Mouse (Mus musculus) stomach, embryonic 14.5 days (tissue): ENCODE measurements around the gene Ttpal. TPM values are rescaled to one million over a fixed set of nuclear protein-coding genes. Genes with fewer than 3 reads are reported as not detected.
A peak's percentile ranks its signal among the peaks of the same experiment; 100 is the strongest.

Experiments used
- ATAC-seq: fragments of 200-750 bp; cut with Nextera tagmentation; 2 replicates; pipeline ENCODE4 v1.8.0; 2017; ENCODE audit warnings: low read depth, moderate TSS enrichment; ENCODE audit not compliant: insufficient number of reproducible peaks, insufficient read depth, low FRiP score
- H3K27ac ChIP-seq: fragments of 300-500 bp; sonication (generic); 2 replicates; pipeline ENCODE4 v1.5.1; 2014; ENCODE audit warnings: mild to moderate bottlenecking, low read length, moderate library complexity, mixed read lengths
- H3K27me3 ChIP-seq: fragments of 300-500 bp; sonication (generic); 2 replicates; pipeline ENCODE4 v1.6.1; 2014; ENCODE audit warnings: low read length, control low read depth, mixed read lengths; ENCODE audit not compliant: control insufficient read depth, insufficient read depth
- H3K36me3 ChIP-seq: fragments of 300-500 bp; sonication (generic); 2 replicates; pipeline ENCODE4 v1.6.1; 2014; ENCODE audit warnings: mild to moderate bottlenecking, control low read depth, low read length, moderate library complexity, mixed read lengths; ENCODE audit not compliant: control insufficient read depth, insufficient read depth
- H3K4me1 ChIP-seq: fragments of 300-500 bp; sonication (generic); 2 replicates; pipeline ENCODE4 v1.6.1; 2014; ENCODE audit warnings: low read length, control low read depth, mixed read lengths; ENCODE audit not compliant: control insufficient read depth, insufficient read depth
- H3K4me2 ChIP-seq: fragments of 300-500 bp; sonication (generic); replicated peaks from 2 replicates; pipeline ENCODE4 v1.6.1; 2014; ENCODE audit warnings: low read depth, low read length, control low read depth
- H3K4me3 ChIP-seq: fragments of 300-500 bp; sonication (generic); 2 replicates; pipeline ENCODE4 v1.5.1; 2014; ENCODE audit warnings: low read depth, low read length, control low read depth
- H3K9ac ChIP-seq: fragments of 300-500 bp; sonication (generic); replicated peaks from 2 replicates; pipeline ENCODE4 v1.6.1; 2014; ENCODE audit warnings: low read depth, mild to moderate bottlenecking, control low read depth, low read length, moderate library complexity, mixed read lengths
- H3K9me3 ChIP-seq: fragments of 300-500 bp; sonication (generic); 2 replicates; pipeline ENCODE4 v1.6.1; 2016; ENCODE audit warnings: low read depth, low read length, control low read depth; ENCODE audit not compliant: control insufficient read depth
- WGBS: fragments of 180-500 bp; shearing (Covaris S2); extraction: QIAGEN DNeasy Blood & Tissue Kit; methylation state at CpG from one replicate; pipeline ENCODE4 v1.1.7; 2014; 5-methylcytosine and 5-hydroxymethylcytosine counted together
- polyA plus RNA-seq: library from polyadenylated mRNA; unstranded; fragments of >200 nt; fragmentation: Nextera tagmentation; extraction: Ambion mirVana; gene quantifications from 2 replicates; pipeline ENCODE4 v1.2.1, GENCODE M21; 2014

The Ttpal gene
- polyA plus RNA-seq, 1 experiment from 2014 or later = 39.6 TPM

GRCm38 (mm10) chr2:163561258-163561948, 40.7 kb upstream of the Ttpal start:
- Histone ChIP-seq H3K4me1 (no peaks in the 10 kb centered on the region), H3K4me2 (no peak overlapping the region), H3K9ac (no peak overlapping the region), H3K27ac (no peak overlapping the region), H3K4me3 (no peak overlapping the region), H3K36me3 (no peaks in the 10 kb centered on the region), H3K27me3 (no peaks in the 10 kb centered on the region), H3K9me3 (no peaks in the 10 kb centered on the region)
- no peak for ATAC-seq
- 67% methylated on average over 13 of the region's 13 CpGs for whole genome bisulfite sequencing

DNA sequence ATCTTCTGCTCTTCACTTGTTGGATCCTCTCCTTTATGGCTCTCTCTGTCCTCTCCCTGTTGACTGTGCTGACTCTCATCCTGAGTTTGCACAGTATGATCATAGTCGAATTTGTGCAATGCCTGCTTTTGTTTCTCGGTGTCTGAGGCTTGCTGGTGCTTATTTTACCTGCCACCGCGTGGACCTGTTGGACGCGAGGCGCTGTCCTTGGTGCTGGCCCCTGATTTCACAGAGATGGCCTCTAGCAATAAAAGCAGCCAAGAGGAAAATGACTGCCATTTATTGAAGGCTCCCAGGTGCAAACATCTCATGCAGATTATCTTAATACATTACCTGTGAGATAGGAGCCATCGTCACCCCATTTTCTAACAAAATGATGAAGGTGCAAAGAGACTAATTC, 37.5 kb upstream of the Ttpal start:
- no peak overlapping the region for H3K27ac ChIP-seq
- no peaks in the 10 kb centered on the region for H3K36me3 ChIP-seq
- no peak overlapping the region for H3K4me3 ChIP-seq
- WGBS = 21% methylated on average over 8 of the region's 8 CpGs
- H3K9me3 ChIP-seq = no peaks in the 10 kb centered on the region
- no peak overlapping the region for H3K9ac ChIP-seq
- ATAC-seq = no peak
- H3K4me2 ChIP-seq = no peak overlapping the region
- H3K27me3 ChIP-seq = no peaks in the 10 kb centered on the region
- H3K4me1 ChIP-seq = no peaks in the 10 kb centered on the region

GRCm38 (mm10) chr2:163574321-163574720, 27.8 kb upstream of the Ttpal start:
- H3K27me3 ChIP-seq = no peaks in the 10 kb centered on the region
- no peaks in the 10 kb centered on the region for H3K4me1 ChIP-seq
- H3K36me3 ChIP-seq = no peaks in the 10 kb centered on the region
- H3K27ac ChIP-seq = no peak overlapping the region
- no peak for ATAC-seq
- WGBS = 73% methylated on average over 3 of the region's 3 CpGs
- H3K9ac ChIP-seq = no peak overlapping the region
- H3K4me2 ChIP-seq = no peak overlapping the region
- H3K4me3 ChIP-seq = no peak overlapping the region
- no peaks in the 10 kb centered on the region for H3K9me3 ChIP-seq

GRCm38 (mm10) chr2:163575248-163575647, 26.9 kb upstream of the Ttpal start:
- Histone ChIP-seq H3K27ac (no peak overlapping the region), H3K4me2 (0 out of 2 replicates have a peak overlapping the region, but pooled peaks have one; percentile 14), H3K27me3 (no peaks in the 10 kb centered on the region), H3K4me1 (no peaks in the 10 kb centered on the region), H3K9me3 (no peaks in the 10 kb centered on the region), H3K9ac (no peak overlapping the region), H3K4me3 (no peak overlapping the region), H3K36me3 (no peaks in the 10 kb centered on the region)
- 52% methylated on average over 11 of the region's 11 CpGs for WGBS
- no peak for ATAC-seq

GRCm38 (mm10) chr2:163577986-163578385, 24.1 kb upstream of the Ttpal start:
- WGBS = 82% methylated on average over 2 of the region's 2 CpGs
- Histone ChIP-seq H3K4me3 (no peak overlapping the region), H3K9me3 (no peaks in the 10 kb centered on the region), H3K4me2 (no peak overlapping the region), H3K36me3 (no peaks in the 10 kb centered on the region), H3K4me1 (no peaks in the 10 kb centered on the region), H3K27ac (no peak overlapping the region), H3K9ac (no peak overlapping the region), H3K27me3 (no peaks in the 10 kb centered on the region)
- ATAC-seq = no peak

- Histone ChIP-seq H3K36me3 (no peaks in the 10 kb centered on the region), H3K4me2 (no peak overlapping the region), H3K27ac (no peak overlapping the region), H3K4me3 (no peak overlapping the region), H3K9ac (no peak overlapping the region), H3K27me3 (no peaks in the 10 kb centered on the region), H3K9me3 (no peaks in the 10 kb centered on the region), H3K4me1 (no peaks in the 10 kb centered on the region)
- 76% methylated on average over 13 of the region's 13 CpGs for WGBS
- no peak for ATAC-seq
These were observed 21.8 kb upstream of the Ttpal start for GRCm38 (mm10) chr2:163580069-163580945.

- WGBS = 87% methylated on average over 10 of the region's 10 CpGs
- H3K4me2 ChIP-seq = no peak overlapping the region
- H3K36me3 ChIP-seq = no peaks in the 10 kb centered on the region
- no peaks in the 10 kb centered on the region for H3K9me3 ChIP-seq
- H3K4me1 ChIP-seq = no peaks in the 10 kb centered on the region
- H3K4me3 ChIP-seq = no peak overlapping the region
- H3K27ac ChIP-seq = no peak overlapping the region
- no peaks in the 10 kb centered on the region for H3K27me3 ChIP-seq
- ATAC-seq = no peak
- no peak overlapping the region for H3K9ac ChIP-seq
These were observed 18.7 kb upstream of the Ttpal start for GRCm38 (mm10) chr2:163583226-163584087.

DNA sequence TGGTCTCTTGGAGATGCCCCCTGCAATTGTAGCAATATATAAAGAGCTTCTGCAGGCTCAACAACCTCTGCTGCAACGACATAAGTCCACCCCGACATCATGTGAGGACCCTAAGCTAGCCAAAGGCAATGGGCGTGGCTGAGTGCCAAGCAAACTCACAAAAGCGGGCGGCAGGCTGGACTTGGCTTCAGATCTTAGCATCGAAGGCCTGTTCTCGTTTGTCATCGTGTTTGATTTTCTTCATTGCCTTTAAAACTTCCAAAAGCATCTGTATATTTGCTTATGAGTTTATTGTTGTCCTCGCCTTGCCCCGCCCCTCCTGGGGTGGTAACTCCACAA, 18.1 kb upstream of the Ttpal start:
- no peak overlapping the region for H3K4me2 ChIP-seq
- ATAC-seq = no peak
- H3K4me1 ChIP-seq = no peaks in the 10 kb centered on the region
- 77% methylated on average over 10 of the region's 10 CpGs for WGBS
- no peaks in the 10 kb centered on the region for H3K27me3 ChIP-seq
- no peaks in the 10 kb centered on the region for H3K36me3 ChIP-seq
- no peaks in the 10 kb centered on the region for H3K9me3 ChIP-seq
- H3K27ac ChIP-seq = no peak overlapping the region
- no peak overlapping the region for H3K9ac ChIP-seq
- no peak overlapping the region for H3K4me3 ChIP-seq
